Mouse (Mus musculus): ENCODE measurements around the gene Slco1a5. TPM values are rescaled to one million over a fixed set of nuclear protein-coding genes. Genes with fewer than 3 reads are reported as not detected.

Gene Slco1a5
- not detected for total RNA-seq (2023)

DNA sequence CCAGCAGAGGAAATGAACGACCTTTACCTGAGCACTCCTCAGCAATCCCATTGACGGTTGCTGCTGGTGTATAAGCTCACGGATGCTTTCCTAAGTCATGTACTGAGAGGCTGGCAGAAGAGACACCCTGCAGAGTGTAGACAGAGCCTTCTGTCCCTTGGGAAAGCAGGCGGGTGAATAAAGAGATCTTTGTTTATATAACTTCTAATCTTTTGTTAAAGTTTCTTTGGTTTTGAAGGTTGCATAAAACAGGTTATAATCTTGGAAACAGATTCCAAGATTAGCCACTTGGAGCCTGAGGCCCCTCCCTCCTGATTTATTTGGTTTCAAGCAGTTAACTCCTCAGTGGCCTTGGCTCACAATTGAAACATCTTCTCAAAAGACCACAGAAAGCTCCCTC is at the start of gene Slco1a5:
Gene Slco1a5 (minus strand): TSS at position 101 of the 400 bp plus-strand sequence.

DNA sequence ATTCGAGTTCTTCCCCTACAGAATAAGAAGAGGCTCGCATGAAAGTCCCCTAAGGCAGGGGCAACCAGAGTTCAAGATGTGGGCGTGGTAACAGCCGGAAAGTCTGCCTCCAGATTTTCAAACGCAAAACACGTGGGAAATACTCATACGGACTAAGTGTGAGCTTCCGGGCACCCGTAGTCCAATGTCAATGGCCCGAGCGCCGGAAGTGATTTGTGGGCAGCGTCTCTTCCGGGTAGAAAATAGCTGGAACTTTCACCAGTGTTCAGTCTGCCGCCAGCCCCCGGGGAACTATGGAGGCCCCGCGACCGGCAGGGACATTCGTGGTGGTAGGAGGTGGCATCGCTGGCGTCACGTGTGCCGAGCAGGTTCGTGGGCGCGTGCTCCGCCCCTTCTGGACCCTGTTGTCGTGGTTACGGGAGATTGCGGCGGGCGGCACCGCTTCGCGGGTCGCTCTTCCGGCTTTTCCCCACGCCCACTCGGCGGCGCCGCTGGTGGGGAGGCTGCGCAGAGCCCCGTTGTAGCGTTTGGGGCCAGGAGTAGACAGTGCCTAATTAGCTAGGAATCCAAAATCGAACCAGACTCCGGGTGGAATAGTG is 22.8 kb upstream of the Slco1a5 start, which contains the start of gene Pyroxd1:
Gene Pyroxd1 (plus strand): TSS at position 215 of the 599 bp plus-strand sequence.

DNA sequence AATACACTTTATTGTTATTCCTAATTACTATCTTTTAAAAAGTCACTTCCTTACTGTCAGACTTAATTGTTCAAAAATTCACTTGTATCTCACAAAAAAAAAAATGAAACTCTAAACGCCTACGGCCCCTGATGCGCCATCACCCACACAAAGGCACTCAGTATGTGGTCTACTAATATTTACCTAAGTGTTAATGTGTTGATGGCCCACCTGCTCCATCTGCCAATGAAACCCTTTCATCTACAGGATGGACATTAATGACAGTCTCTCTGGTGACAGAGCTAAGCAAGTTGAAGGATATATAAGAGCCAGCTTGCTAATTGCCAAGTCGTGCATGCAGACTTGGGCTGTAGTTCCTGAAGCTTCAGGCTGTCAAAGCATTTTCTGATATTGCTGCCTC is 24.7 kb downstream of the Slco1a5 start, which contains the start of gene Iapp:
Gene Iapp (plus strand): TSS at position 326 of the 400 bp plus-strand sequence.

DNA sequence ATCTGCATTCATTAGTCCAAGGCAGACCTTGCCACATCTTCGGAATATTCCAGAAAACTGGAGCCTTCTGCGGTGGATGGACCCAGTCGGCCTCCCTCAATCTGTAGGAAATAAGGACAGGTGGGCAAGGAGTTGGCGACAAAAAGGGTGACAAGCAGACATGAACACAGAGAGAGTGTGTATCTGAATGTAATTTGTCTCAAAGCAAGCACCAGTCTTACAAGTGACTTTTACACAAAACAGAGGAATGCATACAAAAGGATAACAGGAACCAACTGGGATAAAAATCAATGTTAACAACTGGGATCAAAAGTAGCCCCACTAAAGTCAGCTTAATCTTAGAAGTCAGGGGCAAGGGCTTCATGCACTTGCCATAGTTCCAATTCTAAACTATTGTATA is 114.4 kb downstream of the Slco1a5 start, which contains the start of gene Slco1a6:
Gene Slco1a6 (minus strand): TSS at position 101 of the 400 bp plus-strand sequence.

Other genes with a start within 250 kb of the Slco1a5 start
- not detected for gene Slco1a6, start 114.5 kb downstream of the Slco1a5 start, total RNA-seq (2023)
- gene Iapp, start 24.6 kb downstream of the Slco1a5 start, total RNA-seq (2023), result not detected
- 10 to 100 TPM; 17.1 to 17.7 TPM for gene Pyroxd1, start 22.7 kb upstream of the Slco1a5 start, total RNA-seq (2023)
- 10 to 100 TPM; 17.8 to 20.5 TPM for gene Recql, start 64.1 kb upstream of the Slco1a5 start, total RNA-seq (2023)
- gene Golt1b, start 64.2 kb upstream of the Slco1a5 start, total RNA-seq (2023), result 10 to 100 TPM; 21.5 to 24.0 TPM
- not detected for gene Spx, start 90.5 kb upstream of the Slco1a5 start, total RNA-seq (2023)
- not detected for gene Gys2, start 150.1 kb upstream of the Slco1a5 start, total RNA-seq (2023)
- 10 to 100 TPM; 38.4 to 43.9 TPM for gene Ldhb, start 185.0 kb upstream of the Slco1a5 start, total RNA-seq (2023)
- gene Kcnj8, start 248.6 kb upstream of the Slco1a5 start, total RNA-seq (2023), result not detected